Mouse (Mus musculus) lung, postnatal 10 days (tissue): ENCODE measurements around the gene Slc39a9.

Experiments used
- DNase-seq: peaks from one replicate; pipeline ENCODE4 v3.0.0; 2021

Gene Slc39a9

GRCm38 (mm10) chr12:80643693-80644505 lies at the start of gene Slc39a9, which contains the start of gene Erh:
Gene Slc39a9 (plus strand): TSS chr12:80643883.
Gene Erh (minus strand): TSS chr12:80644341.
- peak; percentile 95 for DNase-seq

DNA sequence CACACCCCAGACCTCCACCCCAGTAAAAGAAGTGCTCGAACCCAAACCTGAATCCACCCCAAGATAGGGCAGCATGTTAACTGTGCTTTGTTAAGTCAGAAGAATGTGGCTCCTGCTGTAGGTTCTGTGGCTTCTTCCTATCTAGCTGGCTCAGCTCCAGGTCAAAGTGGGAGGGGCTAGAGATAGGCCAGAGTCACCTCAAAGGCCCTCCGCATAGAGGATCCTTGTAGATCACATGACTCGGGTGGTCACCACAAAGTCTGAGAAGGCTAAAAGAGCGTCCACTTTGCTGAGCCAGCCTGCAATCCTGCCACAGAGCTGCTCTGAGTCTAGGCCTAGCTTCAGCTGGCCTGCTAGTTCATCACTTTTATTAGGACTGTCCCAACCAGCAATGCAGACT lies 49.5 kb upstream of the Slc39a9 start:
- peak; percentile 27 for DNase-seq

DNA sequence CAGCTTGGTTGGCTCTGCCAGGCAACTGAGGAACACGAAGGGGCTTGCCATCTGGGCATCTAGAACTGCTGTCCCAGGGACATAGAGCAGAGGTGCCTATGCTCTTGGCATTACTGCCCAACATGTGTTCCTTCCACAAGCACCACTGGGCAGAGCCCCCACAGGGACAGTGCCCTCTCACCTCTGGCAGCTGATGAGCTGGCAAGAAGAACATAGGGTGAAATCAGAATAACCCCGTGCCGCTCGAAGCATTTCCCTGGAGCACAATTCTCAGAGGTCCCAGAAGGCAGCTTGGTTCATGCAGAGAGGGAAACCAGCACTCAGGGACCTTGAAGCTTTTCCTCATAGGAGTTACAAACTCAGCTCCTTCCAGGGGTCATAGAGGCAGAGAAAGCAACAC lies 48.9 kb upstream of the Slc39a9 start:
- DNase-seq = no peak

GRCm38 (mm10) chr12:80595566-80595965 lies 48.1 kb upstream of the Slc39a9 start:
- no peak for DNase-seq

DNA sequence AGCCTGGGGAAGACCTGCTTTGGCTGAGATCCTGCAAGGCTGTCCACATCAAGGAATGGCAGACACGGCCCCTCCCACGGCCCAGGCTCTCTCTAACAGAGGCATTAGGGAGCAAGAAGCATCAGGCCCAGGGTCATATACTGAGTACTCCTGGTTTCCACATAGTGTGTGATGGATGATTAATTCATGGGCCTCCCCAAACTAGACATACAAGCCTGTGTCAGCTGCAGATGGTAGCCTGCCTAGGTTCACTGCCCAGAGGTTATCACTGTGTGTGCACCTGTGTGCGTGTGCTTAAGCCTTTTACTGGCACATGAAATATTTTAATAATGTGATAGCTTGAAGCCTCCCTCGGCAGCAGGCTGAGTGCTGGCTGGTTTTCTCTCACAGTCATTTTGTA lies 47.7 kb upstream of the Slc39a9 start:
- DNase-seq = no peak

DNA sequence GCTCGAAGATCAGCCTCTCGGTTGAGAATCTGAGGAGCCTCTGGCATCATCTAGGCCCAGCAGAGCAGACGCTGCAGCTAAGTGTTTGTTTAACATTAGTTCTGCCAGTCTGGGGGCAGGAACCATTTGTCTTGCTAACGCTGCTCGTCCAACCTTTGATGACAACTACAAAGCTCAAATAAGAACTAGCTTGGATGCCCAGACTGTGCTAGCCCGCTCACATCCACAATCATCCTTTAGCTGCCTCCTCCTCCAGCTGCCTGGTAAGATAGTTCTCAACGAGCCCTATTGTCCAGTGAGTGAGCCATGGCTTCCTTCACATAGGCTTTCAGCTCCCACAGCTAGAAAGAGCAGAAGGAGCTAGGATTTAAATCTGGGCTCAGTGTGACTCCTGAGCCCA lies 45.4 kb upstream of the Slc39a9 start:
- DNase-seq = no peak

DNA sequence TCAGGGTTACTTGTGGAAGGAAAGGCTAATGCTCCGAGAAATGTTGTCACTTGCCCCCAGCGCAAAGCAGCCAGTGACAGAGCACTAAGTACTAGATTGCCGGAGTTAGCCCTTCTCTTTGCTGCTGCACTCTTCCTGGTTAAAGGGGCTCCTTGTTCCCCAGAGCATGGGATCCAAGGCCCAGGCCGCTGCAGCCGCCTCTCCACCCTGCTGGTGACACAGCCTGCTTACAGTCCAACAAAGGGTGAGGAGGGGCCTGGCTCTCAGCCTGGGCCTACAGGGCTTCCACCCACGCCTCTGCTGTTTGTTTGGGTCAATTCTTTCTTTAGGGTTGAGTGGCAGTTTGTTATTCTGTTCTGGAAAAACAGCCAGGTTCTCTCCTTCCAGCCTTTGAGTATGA lies 44.9 kb upstream of the Slc39a9 start:
- peak; percentile 80 for DNase-seq

- no peak for DNase-seq
Observed at GRCm38 (mm10) chr12:80601597-80602269, 42.0 kb upstream of the Slc39a9 start.

DNA sequence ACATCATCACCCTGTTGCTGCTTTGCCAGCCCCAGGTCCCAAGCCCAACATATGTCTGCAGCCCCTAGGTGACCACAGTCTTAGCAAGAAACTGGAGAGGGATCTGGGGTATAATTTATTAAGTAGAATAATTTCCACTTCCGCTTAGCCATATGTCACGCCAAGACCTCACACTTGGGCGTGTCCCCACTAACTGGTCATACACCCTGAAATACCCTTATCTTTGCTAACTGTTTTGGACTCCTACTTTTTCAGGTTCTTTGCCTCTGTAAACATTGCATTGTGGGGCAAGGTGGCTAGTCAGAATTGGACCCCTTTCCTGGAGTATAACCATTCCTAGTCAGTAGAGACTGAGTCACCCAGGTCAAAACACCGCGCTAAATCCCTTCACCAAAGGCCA lies 41.3 kb upstream of the Slc39a9 start:
- no peak for DNase-seq

- DNase-seq = peak; percentile 87
Observed at GRCm38 (mm10) chr12:80603566-80603965, 40.1 kb upstream of the Slc39a9 start.

DNA sequence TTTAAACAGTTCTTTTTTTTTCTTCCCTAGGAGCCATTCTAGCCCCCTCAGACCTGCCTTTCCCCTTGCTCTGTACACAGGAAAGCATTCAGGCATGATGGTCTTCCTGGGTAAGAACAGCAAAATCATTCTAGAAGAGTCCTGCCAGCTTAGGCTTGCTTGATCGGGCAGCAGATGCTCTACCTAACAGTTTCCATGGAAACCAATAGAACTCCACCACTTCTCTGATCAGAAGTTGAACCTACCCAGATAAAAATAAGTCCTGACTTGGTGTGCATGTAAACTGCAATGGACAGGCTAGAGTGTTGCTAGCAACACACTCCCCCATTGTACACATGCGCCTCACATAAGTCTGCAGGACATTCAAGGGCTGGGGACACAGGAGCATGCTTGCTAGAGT lies 39.5 kb upstream of the Slc39a9 start:
- DNase-seq = no peak

- DNase-seq = no peak
Observed at GRCm38 (mm10) chr12:80608576-80608975, 35.1 kb upstream of the Slc39a9 start.

GRCm38 (mm10) chr12:80609928-80610327 lies 33.8 kb upstream of the Slc39a9 start:
- DNase-seq = no peak

- DNase-seq = no peak
Observed at GRCm38 (mm10) chr12:80612113-80612791, 31.4 kb upstream of the Slc39a9 start.

DNA sequence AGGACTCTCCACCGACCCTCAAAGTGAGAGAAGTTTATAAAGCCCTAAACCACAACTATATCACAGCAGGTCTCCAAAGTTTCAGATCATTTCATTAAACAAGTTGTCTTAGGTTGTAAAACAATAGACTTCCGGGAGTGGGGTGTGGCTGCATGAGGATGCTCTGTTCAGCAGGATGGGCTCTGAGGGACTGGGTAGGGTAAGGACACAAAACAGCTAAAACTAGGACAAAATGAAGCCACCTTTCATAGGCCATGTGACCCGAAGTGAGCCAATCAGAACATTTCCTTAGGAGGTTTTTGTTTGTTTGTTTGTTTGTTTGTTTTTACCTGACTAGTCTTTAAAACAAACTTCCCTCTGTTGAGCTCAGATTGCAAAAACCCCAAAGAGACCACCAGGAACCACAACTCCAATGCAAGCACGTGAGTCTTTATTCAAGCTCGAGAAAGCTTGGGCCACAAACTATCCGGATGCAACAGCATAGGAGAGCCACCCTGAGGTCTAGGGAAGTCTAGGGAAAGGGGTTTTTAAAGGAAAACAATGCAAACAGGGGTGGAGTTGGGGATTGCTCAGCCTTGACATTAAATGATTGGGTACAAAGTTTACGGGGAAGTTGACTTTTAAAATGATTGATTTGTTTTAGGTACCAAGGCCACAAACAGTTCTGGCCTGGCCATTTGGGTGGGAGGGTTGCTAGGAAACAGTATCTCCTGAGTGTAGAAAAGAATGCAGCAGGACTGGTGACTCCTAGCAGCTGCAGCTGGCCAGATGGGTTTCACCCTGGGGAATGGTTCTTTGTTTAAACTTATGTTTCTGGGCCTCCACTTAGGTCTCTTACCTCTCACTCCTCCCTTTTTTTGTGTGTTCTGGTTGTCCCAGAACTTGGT lies 28.1 kb upstream of the Slc39a9 start:
- no peak for DNase-seq

- no peak for DNase-seq
Observed at GRCm38 (mm10) chr12:80620501-80620900, 23.2 kb upstream of the Slc39a9 start.

- DNase-seq = no peak
Observed at GRCm38 (mm10) chr12:80631790-80632189, 11.9 kb upstream of the Slc39a9 start.

DNA sequence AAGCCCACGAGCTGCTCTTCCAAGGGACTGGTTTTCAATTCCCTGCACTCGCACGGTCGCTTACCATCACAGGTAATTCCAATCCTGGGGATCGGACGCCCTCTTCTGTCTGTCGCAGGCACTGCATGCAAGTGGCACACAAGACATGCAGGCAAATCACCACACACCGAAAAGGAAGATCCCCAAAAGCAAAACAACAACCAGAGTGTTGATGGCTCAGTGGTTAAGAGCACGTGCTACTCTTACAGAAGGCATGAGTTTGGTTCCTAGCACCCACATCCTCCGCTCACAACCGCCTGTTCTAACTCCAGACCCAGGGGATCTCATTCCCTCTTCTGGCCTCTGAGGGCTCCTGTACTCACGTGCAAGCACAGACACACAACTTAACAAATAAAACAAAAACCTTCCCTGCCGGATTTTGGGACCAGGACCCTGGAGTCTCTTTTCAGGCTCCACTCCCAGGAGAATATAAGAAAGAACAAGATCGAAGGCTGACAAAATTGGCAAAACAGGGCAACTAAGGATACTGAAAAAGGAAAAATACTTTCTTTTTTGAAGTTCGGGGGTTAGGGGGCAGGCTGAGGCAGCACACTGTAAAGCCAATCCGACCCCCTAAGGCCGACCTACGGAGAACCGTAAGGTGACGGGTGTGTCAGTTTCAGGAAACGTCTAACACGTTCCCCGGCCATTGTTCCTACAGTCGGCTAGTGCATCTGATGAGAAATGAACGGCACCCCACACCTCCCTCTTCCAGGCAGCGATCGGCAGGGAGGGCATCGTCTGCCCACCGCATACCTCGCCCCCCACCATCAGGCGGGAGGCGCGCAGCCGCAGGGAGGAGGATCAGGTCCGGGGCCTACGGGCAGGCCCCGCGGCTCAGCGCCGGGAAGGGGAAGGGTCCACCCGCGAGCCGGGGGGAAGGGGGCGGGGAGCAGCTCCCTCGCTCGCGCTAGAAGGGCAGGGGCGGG lies 674 bp upstream of the Slc39a9 start:
- peak; percentile 66 for DNase-seq

GRCm38 (mm10) chr12:80644506-80644868 lies 804 bp downstream of the Slc39a9 start:
- no peak for DNase-seq

DNA sequence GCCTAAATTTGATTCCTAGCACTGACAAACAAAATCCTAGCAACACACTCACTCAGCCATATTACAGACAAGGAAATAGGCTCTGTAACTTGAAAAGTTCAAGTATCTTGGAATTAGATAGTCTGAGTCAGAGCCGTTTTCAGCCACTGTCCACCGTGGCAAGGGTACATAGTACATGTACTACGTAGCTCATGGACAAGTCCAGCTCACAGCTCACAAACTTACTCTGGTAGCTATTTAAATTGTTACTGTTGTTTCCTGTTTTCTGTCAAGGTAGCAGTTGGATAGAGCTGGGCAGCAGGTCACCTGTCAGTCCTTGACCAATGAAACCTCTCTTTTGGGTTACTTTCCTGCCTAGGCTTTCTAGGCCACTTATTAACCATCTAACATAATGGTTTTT lies 2.7 kb downstream of the Slc39a9 start:
- DNase-seq = no peak

DNA sequence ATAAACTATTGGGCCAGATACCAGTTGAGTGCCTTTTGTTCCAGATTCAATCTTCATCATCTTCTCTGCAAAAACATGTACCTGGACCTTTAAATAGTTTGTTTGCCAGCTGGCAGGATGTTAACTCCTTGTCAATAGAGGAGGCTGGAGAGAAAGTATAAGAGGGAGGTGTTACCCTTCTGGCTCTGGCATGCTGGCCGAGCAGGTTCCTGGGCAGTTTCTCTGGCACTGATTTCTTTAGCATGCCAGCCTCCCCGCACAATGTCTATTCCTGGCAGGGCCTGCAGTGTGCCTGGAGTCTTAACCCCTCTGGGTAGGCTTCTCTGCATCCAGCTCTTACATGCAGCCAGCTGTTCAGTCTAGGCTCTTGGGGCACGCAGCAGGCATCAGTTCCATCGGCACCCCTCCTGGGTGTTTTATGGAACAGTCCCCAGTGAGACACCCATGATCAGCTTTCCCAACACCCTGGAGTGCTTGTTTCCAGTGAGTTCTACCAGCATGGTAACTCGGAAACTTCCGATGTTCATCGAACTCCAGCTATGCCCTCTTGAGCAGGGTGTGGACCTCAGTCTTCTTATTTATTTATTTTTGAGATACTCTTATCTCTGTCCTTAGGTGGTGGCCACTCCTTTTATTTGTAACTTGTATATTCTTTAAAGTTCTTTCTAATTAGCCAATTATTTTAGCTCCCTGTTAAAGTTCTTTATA lies 10.4 kb downstream of the Slc39a9 start:
- peak; percentile 66 for DNase-seq
